Comparison of ENCODE assay signal across 10 mouse cellular contexts in the genomic region with DNA sequence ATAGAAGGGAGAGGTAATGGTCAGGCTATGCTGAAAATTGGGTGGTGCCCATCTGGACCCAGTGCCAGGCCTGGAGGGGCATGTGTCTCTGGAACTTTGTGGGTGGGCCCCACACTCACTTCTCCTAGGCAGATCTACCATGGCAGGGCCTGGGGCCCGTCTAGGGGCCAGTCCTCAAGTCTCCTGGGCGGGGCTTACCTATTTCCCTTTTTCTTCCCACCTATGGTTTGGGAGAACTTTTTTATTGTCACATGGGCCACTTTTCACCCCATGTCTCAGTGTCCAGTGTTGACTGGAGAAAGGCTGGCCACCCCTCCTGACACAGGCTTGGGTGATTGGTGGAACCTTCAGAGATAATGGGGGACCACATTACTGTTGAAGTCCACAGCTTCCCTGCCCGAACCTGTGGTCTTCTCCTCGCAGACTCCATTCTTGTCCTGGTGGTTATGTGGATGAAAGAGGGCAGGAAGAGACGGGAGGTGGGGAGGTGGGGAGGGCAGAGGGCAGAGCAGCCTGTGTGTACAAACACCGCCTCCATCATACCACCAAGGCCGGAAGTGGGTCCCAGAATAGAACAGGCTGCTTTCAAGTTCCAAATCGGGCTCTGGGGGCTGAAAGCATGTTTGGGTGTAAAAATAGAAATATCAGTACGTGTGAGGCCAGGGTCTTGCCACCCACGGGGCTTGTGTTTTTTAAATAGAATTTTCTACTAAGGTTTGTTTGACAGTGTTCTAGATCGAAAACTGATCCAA. TPM values are rescaled to one million over a fixed set of nuclear protein-coding genes. Genes with fewer than 3 reads are reported as not detected.
DNase-seq lines count a peak whose midpoint lies in the region; ATAC-seq and TF ChIP-seq lines count a peak whose summit lies in the region.
"Had no signal": no experiment of that assay in that cellular context is flagged by ENCODE, and none has a peak within 500 bp of the region (broad histone marks: within the 10 kb centered on the region; RNA-seq: fewer than 3 reads in every experiment).

No protein-coding gene starts in this region.

- no peak overlapping the region for H3K4me3 ChIP-seq in heart, embryonic 16.5 days (ENCODE audit: low read length)
- no peak overlapping the region for H3K4me3 ChIP-seq in liver, embryonic 12.5 days
- H3K4me3 ChIP-seq in layer of hippocampus, adult 2 months: no peak overlapping the region
- no peak overlapping the region for H3K4me3 ChIP-seq in midbrain, embryonic 11.5 days (ENCODE audit: low read depth, low read length)
- H3K4me3 ChIP-seq: hindbrain, embryonic 12.5 days had no signal

- H3K4me2 ChIP-seq in heart, embryonic 16.5 days (ENCODE audit: low read depth, low read length): peak overlapping the region; percentile 10; the same call in 1 of the 2 replicates
- peak overlapping the region; percentile 24; the same call in 1 of the 2 replicates for H3K4me2 ChIP-seq in liver, embryonic 12.5 days
- no peak overlapping the region for H3K4me2 ChIP-seq in midbrain, embryonic 11.5 days
- H3K4me2 ChIP-seq: hindbrain, embryonic 12.5 days had no signal

- no peaks in the 10 kb centered on the region for H3K9me3 ChIP-seq in heart, embryonic 16.5 days (replicated peaks; ENCODE audit: control insufficient read depth, low read length)
- no peaks in the 10 kb centered on the region for H3K9me3 ChIP-seq in liver, embryonic 12.5 days (replicated peaks)
- H3K9me3 ChIP-seq in midbrain, embryonic 11.5 days (ENCODE audit: control insufficient read depth, low read length): no peaks in the 10 kb centered on the region
- H3K9me3 ChIP-seq: hindbrain, embryonic 12.5 days had no signal

- TF ChIP-seq CTCF in layer of hippocampus, adult 2 months (conservative IDR thresholded peaks at IDR 0.05): no peak

- H3K36me3 ChIP-seq in heart, embryonic 16.5 days (ENCODE audit: control insufficient read depth, insufficient read depth): no peaks in the 10 kb centered on the region
- no peaks in the 10 kb centered on the region for H3K36me3 ChIP-seq in liver, embryonic 12.5 days
- H3K36me3 ChIP-seq in midbrain, embryonic 11.5 days (ENCODE audit: control insufficient read depth, insufficient read depth, low read length): no peaks in the 10 kb centered on the region
- H3K36me3 ChIP-seq: hindbrain, embryonic 12.5 days had no signal

- H3K9ac ChIP-seq in heart, embryonic 16.5 days (ENCODE audit: low read length): no peak overlapping the region
- H3K9ac ChIP-seq in liver, embryonic 12.5 days: 0 out of 2 replicates have a peak overlapping the region, but pooled peaks have one; percentile 17
- H3K9ac ChIP-seq in midbrain, embryonic 11.5 days (ENCODE audit: low read length): no peak overlapping the region
- H3K9ac ChIP-seq: hindbrain, embryonic 12.5 days had no signal

- WGBS in heart, embryonic 16.5 days: 34% methylated on average over 11 of the region's 11 CpGs
- WGBS in liver, embryonic 12.5 days (ENCODE audit: insufficient replicate concordance): 28% methylated on average over 11 of the region's 11 CpGs
- 78% methylated on average over 11 of the region's 11 CpGs for WGBS in midbrain, embryonic 11.5 days

- no peak for ATAC-seq in heart, embryonic 16.5 days (replicated peaks; ENCODE audit: extremely low read depth, insufficient read depth, low FRiP score)
- ATAC-seq in liver, embryonic 12.5 days: peak; percentile 46; the same call in 1 of the 2 replicates
- no peak for ATAC-seq in midbrain, embryonic 11.5 days (ENCODE audit: low FRiP score)

- DNase-seq in heart, adult 8-10 months (ENCODE audit: low spot score): no peak
- peak; percentile 51 to 65 for DNase-seq in CD8-positive naive resting alpha-beta T cell, adult 2 months (ENCODE audit: low read depth in 2 of 2, low spot score in 2 of 2)
- DNase-seq in spleen, postnatal 36 days (ENCODE audit: low spot score in 2 of 2): peak; percentile 85 to 87
- DNase-seq in layer of hippocampus, adult 2 months (ENCODE audit: low spot score in 2 of 2): no peak
- no peak for DNase-seq in midbrain, embryonic 11.5 days (ENCODE audit: low spot score, missing footprints)
- DNase-seq in right cerebral cortex, postnatal 14 days: no peak
- DNase-seq: embryo, embryonic 11 days had no signal

- H3K27ac ChIP-seq in heart, embryonic 16.5 days (ENCODE audit: low read length): peak overlapping the region; percentile 40; the same call in 1 of the 2 replicates
- H3K27ac ChIP-seq in liver, embryonic 12.5 days: peak overlapping the region; percentile 32; the same call in 1 of the 2 replicates
- H3K27ac ChIP-seq in layer of hippocampus, adult 2 months: no peak overlapping the region
- no peak overlapping the region for H3K27ac ChIP-seq in midbrain, embryonic 11.5 days (ENCODE audit: low read depth, low read length)
- H3K27ac ChIP-seq: hindbrain, embryonic 12.5 days had no signal

- H3K27me3 ChIP-seq in heart, embryonic 16.5 days (ENCODE audit: control insufficient read depth, insufficient read depth, low read length): no peaks in the 10 kb centered on the region
- no peaks in the 10 kb centered on the region for H3K27me3 ChIP-seq in liver, embryonic 12.5 days (replicated peaks)
- no peaks in the 10 kb centered on the region for H3K27me3 ChIP-seq in midbrain, embryonic 11.5 days (ENCODE audit: control insufficient read depth, insufficient read depth, low read length)
- H3K27me3 ChIP-seq: hindbrain, embryonic 12.5 days had no signal

- H3K4me1 ChIP-seq in heart, embryonic 16.5 days (ENCODE audit: control insufficient read depth, insufficient read depth, low read length): peaks cover 14% of the 10 kb centered on the region
- peaks cover 47% of the 10 kb centered on the region for H3K4me1 ChIP-seq in liver, embryonic 12.5 days
- H3K4me1 ChIP-seq in midbrain, embryonic 11.5 days (ENCODE audit: control insufficient read depth, insufficient read depth, low read length): no peaks in the 10 kb centered on the region
- H3K4me1 ChIP-seq: hindbrain, embryonic 12.5 days had no signal

RNA-seq across cellular contexts. Expression of gene Sh3bp2, which starts 5.0 kb away (rescaled TPM):
- 3.9 and 4.6 TPM in 2 replicates for polyA plus RNA-seq in heart, embryonic 16.5 days (2015; fragmentation: Nextera tagmentation; extraction: Ambion mirVana)
- 1 to 10 TPM; 1.3 to 3.6 (median 1.8) TPM for total RNA-seq in heart, adult 8-10 months (2022)
- polyA plus RNA-seq in liver, embryonic 12.5 days (2016; fragmentation: Nextera tagmentation; extraction: Ambion mirVana): 4.0 and 5.0 TPM in 2 replicates
- 1 to 10 TPM; 3.3 to 6.6 TPM for total RNA-seq in layer of hippocampus, adult 2 months (2021)
- polyA plus RNA-seq in midbrain, embryonic 11.5 days (2014; fragmentation: Nextera tagmentation; extraction: Ambion mirVana): 7.0 and 12.4 TPM in 2 replicates

RNA-seq across cellular contexts. Expression of gene Tnip2, which starts 6.8 kb away (rescaled TPM):
- polyA plus RNA-seq in heart, embryonic 16.5 days (2015; fragmentation: Nextera tagmentation; extraction: Ambion mirVana): 18.2 and 19.5 TPM in 2 replicates
- total RNA-seq in heart, adult 8-10 months (2022): 1 to 10 TPM; 6.6 to 8.4 (median 7.7) TPM
- polyA plus RNA-seq in liver, embryonic 12.5 days (2016; fragmentation: Nextera tagmentation; extraction: Ambion mirVana): 7.4 and 10.9 TPM in 2 replicates
- 10 to 100 TPM; 29.9 to 30.9 TPM for total RNA-seq in layer of hippocampus, adult 2 months (2021)
- 4.4 and 5.5 TPM in 2 replicates for polyA plus RNA-seq in midbrain, embryonic 11.5 days (2014; fragmentation: Nextera tagmentation; extraction: Ambion mirVana)

RNA-seq across cellular contexts. Expression of gene Add1, which starts 52.8 kb away (rescaled TPM):
- polyA plus RNA-seq in heart, embryonic 16.5 days (2015; fragmentation: Nextera tagmentation; extraction: Ambion mirVana): 158 and 160 TPM in 2 replicates
- 100 to 1,000 TPM; 124 to 154 (median 134) TPM for total RNA-seq in heart, adult 8-10 months (2022)
- polyA plus RNA-seq in liver, embryonic 12.5 days (2016; fragmentation: Nextera tagmentation; extraction: Ambion mirVana): 164 and 166 TPM in 2 replicates
- 100 to 1,000 TPM; 444 to 448 TPM for total RNA-seq in layer of hippocampus, adult 2 months (2021)
- 150 and 160 TPM in 2 replicates for polyA plus RNA-seq in midbrain, embryonic 11.5 days (2014; fragmentation: Nextera tagmentation; extraction: Ambion mirVana)

Comparison
In these comparisons a context has a peak if more than half of its experiments do, and no peak if none do; other contexts are left out.
1. H3K27ac ChIP-seq: peak in heart, embryonic 16.5 days (single experiment) and liver, embryonic 12.5 days (single experiment); none in layer of hippocampus, adult 2 months (single experiment) and midbrain, embryonic 11.5 days (single experiment).
2. DNase-seq: peak in CD8-positive naive resting alpha-beta T cell, adult 2 months (2 of 2) and spleen, postnatal 36 days (2 of 2); none in heart, adult 8-10 months (single experiment), layer of hippocampus, adult 2 months (0 of 2), midbrain, embryonic 11.5 days (single experiment) and right cerebral cortex, postnatal 14 days (single experiment).